Mouse (Mus musculus) liver, embryonic 14.5 days (tissue): Measurements from ENCODE around the gene Rubcn. TPM values are rescaled to one million over a fixed set of nuclear protein-coding genes. Genes with fewer than 3 reads are reported as not detected.

Experiments used
- ATAC-seq: fragments of 200-750 bp; cut with Nextera tagmentation; 2 replicates; pipeline ENCODE4 v1.8.0; 2017; ENCODE audit warnings: moderate number of reproducible peaks, mild to moderate bottlenecking, moderate library complexity; ENCODE audit not compliant: insufficient read depth
- DNase-seq, 3 experiments: peaks; one replicate each; pipeline ENCODE4 v3.0.0-alpha.2; 2012 to 2013; ENCODE audit warnings: low read depth in 3 of 3, low spot score in 3 of 3
- H3K27ac ChIP-seq: fragments of 300-500 bp; sonication (generic); 2 replicates; pipeline ENCODE4 v1.5.1; 2014; ENCODE audit warnings: moderate library complexity, mild to moderate bottlenecking, control low read depth, inconsistent platforms
- H3K27me3 ChIP-seq: fragments of 300-500 bp; sonication (generic); 2 replicates; pipeline ENCODE4 v1.6.1; 2014; ENCODE audit warnings: mild to moderate bottlenecking, low read length, moderate library complexity; ENCODE audit not compliant: control insufficient read depth, insufficient read depth
- H3K36me3 ChIP-seq: fragments of 300-500 bp; sonication (generic); replicated peaks from 2 replicates; pipeline ENCODE4 v1.6.1; 2014; ENCODE audit warnings: low read depth; ENCODE audit not compliant: control insufficient read depth, insufficient read depth
- H3K4me1 ChIP-seq, 2 experiments: fragments of 200-500 bp in 1 of 2; fragments of 300-500 bp in 1 of 2; sonication (generic) in 1 of 2; replicated peaks; 2 replicates each; pipeline ENCODE4 v1.6.1; 2012 to 2014; ENCODE audit warnings: antibody characterized with exemption in 1 of 2, inconsistent platforms in 1 of 2, low read length in 1 of 2; ENCODE audit not compliant: control insufficient read depth in 2 of 2, insufficient read depth in 2 of 2
- H3K4me2 ChIP-seq: fragments of 300-500 bp; sonication (generic); 2 replicates; pipeline ENCODE4 v1.6.1; 2014; ENCODE audit warnings: low read depth, mild to moderate bottlenecking, control low read depth, moderate library complexity
- H3K4me3 ChIP-seq, 2 experiments: fragments of 200-500 bp in 1 of 2; fragments of 300-500 bp in 1 of 2; sonication (generic) in 1 of 2; 2 replicates each; pipeline ENCODE4 v1.5.1; 2012 to 2014; ENCODE audit warnings: low read depth in 2 of 2, low read length in 2 of 2, mild to moderate bottlenecking in 2 of 2, control low read depth in 1 of 2, inconsistent platforms in 1 of 2, moderate library complexity in 1 of 2; ENCODE audit not compliant: insufficient read depth in 1 of 2
- H3K9ac ChIP-seq: fragments of 300-500 bp; sonication (generic); replicated peaks from 2 replicates; pipeline ENCODE4 v1.6.1; 2014; ENCODE audit warnings: mild to moderate bottlenecking, control low read depth, moderate library complexity
- H3K9me3 ChIP-seq: fragments of 300-500 bp; sonication (generic); 2 replicates; pipeline ENCODE4 v1.6.1; 2016; ENCODE audit warnings: low read length, mixed read lengths; ENCODE audit not compliant: control insufficient read depth
- CTCF ChIP-seq: IDR thresholded peaks from 2 replicates; pipeline ENCODE4 v1.5.1; 2016; ENCODE audit warnings: antibody characterized with exemption, low read depth, control low read depth
- EP300 ChIP-seq: IDR thresholded peaks from 2 replicates; pipeline ENCODE4 v1.6.1; 2016; ENCODE audit warnings: antibody characterized with exemption, low read depth
- WGBS: fragments of 180-500 bp; shearing (Covaris S2); extraction: QIAGEN DNeasy Blood & Tissue Kit; methylation state at CpG from one replicate; pipeline ENCODE4 v1.1.7; 2014; ENCODE audit not compliant: insufficient replicate concordance; 5-methylcytosine and 5-hydroxymethylcytosine counted together
- polyA plus RNA-seq, 2 experiments: library from polyadenylated mRNA; depleted of rRNA in 1 of 2; stranded (reverse) in 1 of 2; unstranded in 1 of 2; fragments of >200 nt; fragmentation: Nextera tagmentation in 1 of 2; extraction: Ambion mirVana in 1 of 2; gene quantifications; 2 replicates each; pipeline versions ENCODE4 v1.2.1 to v1.2.3; 2012 to 2014

Rubcn gene
- polyA plus RNA-seq, 2 experiments, result 3.1 to 3.9 TPM

DNA sequence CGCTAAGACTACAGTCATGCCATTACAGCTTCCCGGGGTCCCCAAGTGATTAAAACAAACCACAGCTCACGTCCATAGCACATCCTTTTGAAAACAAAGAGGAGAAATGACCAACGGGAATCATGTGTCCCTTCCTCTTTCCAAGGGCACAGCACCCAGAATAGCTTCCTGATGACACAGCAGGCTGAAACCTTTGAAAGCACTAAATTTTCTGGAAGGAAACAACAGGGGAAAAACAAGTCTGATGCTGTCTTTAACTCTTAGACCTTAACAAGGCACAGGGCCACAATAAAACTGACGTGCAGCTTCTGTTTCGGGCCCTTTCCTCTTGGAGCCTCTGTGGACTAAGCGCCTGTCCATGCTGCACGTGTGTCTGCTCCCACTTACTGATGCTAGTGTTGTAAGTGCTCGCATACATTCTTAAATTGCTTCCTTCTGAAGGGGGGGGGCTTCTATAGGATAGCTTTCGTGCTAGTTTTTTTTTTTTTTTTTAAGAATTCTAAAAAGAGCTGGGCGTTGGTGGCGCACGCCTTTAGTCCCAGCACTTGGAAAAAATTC is 24.0 kb downstream of the Rubcn start:
- Histone ChIP-seq H3K36me3 (no peaks in the 10 kb centered on the region), H3K4me2 (no peak overlapping the region), H3K4me1 (peaks cover 0 to 6% of the 10 kb centered on the region in 2 experiments; a peak in 2 of 4 replicates), H3K27me3 (no peaks in the 10 kb centered on the region), H3K4me3 (no peak overlapping the region), H3K9me3 (no peaks in the 10 kb centered on the region), H3K27ac (no peak overlapping the region), H3K9ac (no peak overlapping the region)
- WGBS, result 43% methylated on average over 13 of the region's 13 CpGs
- DNase-seq (no peak), ATAC-seq (no peak)
- TF ChIP-seq EP300 (no peak), CTCF (no peak)

- WGBS, result 78% methylated on average over 11 of the region's 11 CpGs
- no peak overlapping the region for H3K27ac ChIP-seq
Measured at GRCm38 (mm10) chr16:32849042-32849830, 28.3 kb downstream of the Rubcn start.

DNA sequence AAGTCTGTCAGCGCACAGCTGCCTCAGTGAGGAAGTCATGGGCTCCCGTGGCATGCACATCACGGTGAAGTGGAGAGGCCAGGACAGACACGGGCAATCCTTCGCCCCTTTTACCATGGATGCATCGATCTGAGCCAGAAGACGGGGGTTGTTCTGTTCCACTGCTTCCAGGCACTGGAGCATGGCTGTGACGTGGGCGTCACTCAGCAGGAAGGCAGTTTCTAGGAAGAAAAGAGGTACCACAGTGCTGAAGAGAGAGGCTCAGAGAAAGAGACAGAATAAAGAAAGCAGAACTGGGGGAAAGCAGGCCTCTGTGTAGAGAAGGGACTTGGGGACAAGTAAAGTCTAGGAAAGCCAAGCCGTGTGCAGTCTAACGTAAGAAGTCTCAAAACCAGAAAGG is 30.5 kb downstream of the Rubcn start:
- ATAC-seq, result no peak
- Histone ChIP-seq H3K9ac (no peak overlapping the region), H3K4me3 (no peak overlapping the region), H3K36me3 (no peaks in the 10 kb centered on the region; the same call in 1 of the 2 replicates), H3K4me1 (no peaks in the 10 kb centered on the region), H3K9me3 (no peaks in the 10 kb centered on the region), H3K4me2 (no peak overlapping the region), H3K27ac (no peak overlapping the region), H3K27me3 (no peaks in the 10 kb centered on the region)
- no peak for DNase-seq
- WGBS, result 79% methylated on average over 11 of the region's 11 CpGs
- TF ChIP-seq CTCF (no peak), EP300 (no peak)

More at GRCm38 (mm10) chr16:32849042-32849830, 28.3 kb downstream of the Rubcn start:
- Histone ChIP-seq H3K27me3 (no peaks in the 10 kb centered on the region), H3K9ac (no peak overlapping the region), H3K4me3 (no peak overlapping the region), H3K9me3 (no peaks in the 10 kb centered on the region), H3K4me1 (peaks cover 0 to 2% of the 10 kb centered on the region in 2 experiments; a peak in 2 of 4 replicates), H3K36me3 (no peaks in the 10 kb centered on the region), H3K4me2 (no peak overlapping the region)
- DNase-seq, result no peak
- no peak for ATAC-seq
- TF ChIP-seq CTCF, result no peak
- TF ChIP-seq EP300, result no peak

DNA sequence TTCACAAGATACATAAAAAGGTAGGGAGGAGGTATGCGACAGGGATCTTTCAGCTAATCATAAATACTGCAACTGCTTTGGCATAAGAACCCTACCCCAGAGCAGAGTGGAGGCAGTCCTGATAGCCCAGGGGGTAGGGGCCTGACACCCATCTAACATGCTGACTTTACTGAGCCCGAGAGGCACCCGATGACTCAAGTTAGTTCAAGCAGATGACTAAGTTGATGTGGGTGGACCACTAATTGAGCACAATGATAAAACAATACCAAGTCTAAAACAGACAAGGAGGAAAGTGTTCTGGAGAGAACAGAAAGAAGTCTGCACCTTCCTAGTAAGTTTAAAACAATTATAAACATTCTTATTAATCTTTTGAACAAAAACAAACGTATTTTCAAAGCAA is 46.1 kb downstream of the Rubcn start:
- ATAC-seq, result no peak
- no peak overlapping the region for H3K4me3 ChIP-seq

DNA sequence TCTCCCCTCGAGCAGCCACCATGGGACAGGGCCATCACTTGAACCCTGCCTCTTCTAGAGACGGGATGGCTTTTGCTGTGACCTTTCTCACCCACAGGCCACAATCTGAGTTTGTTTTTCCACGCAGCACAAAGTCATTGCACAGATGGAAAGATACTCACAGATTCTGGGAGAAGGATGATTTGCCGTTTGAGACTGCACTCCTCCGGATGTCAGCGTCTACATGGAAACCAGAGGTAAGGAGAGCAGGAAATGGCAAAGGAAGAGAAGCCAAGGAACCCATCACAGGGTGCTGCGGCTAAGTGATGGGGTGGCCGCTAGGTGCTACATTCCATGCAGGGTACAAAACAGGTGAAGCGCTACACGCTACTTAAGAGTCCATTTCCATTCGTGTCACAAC is 48.5 kb downstream of the Rubcn start:
- Histone ChIP-seq H3K36me3 (no peaks in the 10 kb centered on the region; the same call in 1 of the 2 replicates), H3K27me3 (no peaks in the 10 kb centered on the region), H3K27ac (no peak overlapping the region), H3K9ac (no peak overlapping the region), H3K4me2 (no peak overlapping the region), H3K4me3 (no peak overlapping the region), H3K9me3 (no peaks in the 10 kb centered on the region), H3K4me1 (no peaks in the 10 kb centered on the region)
- DNase-seq, result no peak
- WGBS, result 75% methylated on average over 11 of the region's 11 CpGs
- TF ChIP-seq EP300 (no peak), CTCF (no peak)
- ATAC-seq, result no peak

More for the DNA sequence above, 46.1 kb downstream of the Rubcn start:
- TF ChIP-seq CTCF (no peak), EP300 (no peak)
- H3K27ac ChIP-seq, result no peak overlapping the region
- H3K4me2 ChIP-seq, result no peak overlapping the region
- no peaks in the 10 kb centered on the region for H3K9me3 ChIP-seq
- H3K9ac ChIP-seq, result no peak overlapping the region
- no peaks in the 10 kb centered on the region; the same call in 1 of the 2 replicates for H3K36me3 ChIP-seq
- no peaks in the 10 kb centered on the region for H3K27me3 ChIP-seq
- no peak for DNase-seq
- no peaks in the 10 kb centered on the region for H3K4me1 ChIP-seq
- WGBS, result 68% methylated on average over 4 of the region's 4 CpGs
